Mouse (Mus musculus): ENCODE data around the gene Setdb2.

Setdb2 gene

DNA sequence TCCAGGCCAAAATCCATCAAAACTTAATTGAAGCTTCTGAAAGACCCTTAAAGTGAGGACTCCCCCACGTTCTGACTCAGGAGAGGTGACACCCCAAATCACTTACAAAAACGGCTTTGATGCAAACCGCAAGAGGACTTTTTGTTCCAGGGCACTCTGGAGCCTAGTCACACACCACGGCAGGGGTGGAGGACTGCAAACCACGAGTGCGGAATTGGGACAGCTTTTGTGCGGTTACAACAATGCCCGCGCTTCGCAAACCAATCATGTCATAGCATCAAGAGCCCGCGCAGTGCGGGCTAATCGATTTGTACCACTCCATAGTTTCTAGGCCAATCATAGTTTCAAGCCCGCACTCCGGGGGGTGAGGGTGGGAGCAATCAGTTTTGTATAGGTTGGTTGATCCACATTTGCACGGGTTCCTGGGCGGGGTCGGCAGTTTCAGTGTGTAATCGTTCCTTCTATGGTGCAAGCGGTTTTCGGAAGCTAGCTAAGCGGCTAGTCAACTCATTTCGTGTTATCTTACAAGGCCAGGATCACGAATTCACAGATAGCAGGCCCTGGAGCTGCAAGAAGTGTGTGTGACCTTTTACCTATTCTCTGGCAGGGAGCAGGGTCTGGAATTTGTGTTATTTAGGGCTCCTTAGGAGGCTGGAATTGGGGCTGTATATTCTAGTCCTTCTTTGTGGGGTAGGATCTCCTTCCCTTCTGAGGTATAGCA is 70.2 kb downstream of the Setdb2 start:
- DNase-seq (ENCODE audit: low spot score): no peak

DNA sequence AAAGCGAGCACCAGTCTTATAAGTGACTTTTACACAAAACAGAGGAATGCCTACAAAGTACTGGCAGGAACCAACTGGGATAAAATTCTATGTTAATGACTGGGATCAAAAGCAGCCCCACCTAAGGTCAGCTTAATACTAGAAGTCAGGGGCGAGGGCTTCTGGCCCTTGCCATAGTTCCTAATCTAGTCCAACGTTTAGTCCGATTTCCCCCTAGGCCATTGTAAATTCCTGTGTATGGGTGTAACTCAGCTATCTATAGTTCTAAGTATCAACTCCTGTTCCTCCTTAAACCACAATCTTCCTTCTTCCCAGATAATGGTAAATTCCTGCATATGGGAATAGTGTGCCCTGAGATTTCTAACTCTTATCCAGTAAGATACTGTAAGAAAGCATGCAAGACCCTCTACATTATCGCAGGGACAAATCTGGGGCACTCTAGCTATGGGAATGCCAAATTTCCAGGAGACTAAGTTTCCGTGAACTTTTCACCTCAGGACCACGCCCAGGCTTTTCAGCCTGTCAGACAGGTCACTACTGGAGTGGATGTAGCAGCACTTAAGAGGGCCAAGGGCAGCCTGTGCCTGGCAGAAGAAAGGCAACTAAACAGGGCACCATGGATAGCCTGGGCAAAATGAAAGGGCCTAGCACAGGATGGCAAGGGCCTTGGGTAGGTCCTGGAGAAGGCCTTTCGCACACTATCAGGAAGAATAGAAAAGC is 74.1 kb downstream of the Setdb2 start:
- no peak for DNase-seq (ENCODE audit: low spot score)

DNA sequence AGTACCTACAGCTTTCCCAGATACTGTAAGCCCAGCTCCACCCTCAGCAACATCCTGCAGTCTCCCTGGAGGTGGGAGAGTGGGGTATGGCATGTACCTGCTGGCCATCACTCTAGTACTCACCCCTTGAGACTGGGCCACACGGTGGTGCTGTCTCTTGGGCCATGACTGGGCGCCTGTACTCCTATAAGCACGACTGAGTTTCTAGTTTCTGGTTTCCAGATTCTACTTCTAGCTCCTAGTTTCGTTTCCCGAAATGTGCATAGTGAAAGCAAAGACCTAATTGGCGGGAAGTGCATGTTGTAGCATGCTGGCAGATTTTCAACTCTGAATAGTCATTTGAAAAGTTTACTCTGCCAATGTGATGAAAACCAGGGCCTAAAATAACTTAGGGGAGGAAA is 75.4 kb downstream of the Setdb2 start, which contains the start of gene Phf11d:
Gene Phf11d (minus strand): TSS at position 227 of the 401 bp plus-strand sequence.
- no peak for DNase-seq (ENCODE audit: low spot score)
